Mouse (Mus musculus) ES-E14 (cell line): Measurements from ENCODE around the gene Sfxn1.

Source experiments
- CHD2 ChIP-seq: IDR thresholded peaks from 2 replicates; pipeline ENCODE4 v1.6.1; 2014; ENCODE audit warnings: mild to moderate bottlenecking, low read depth, low read length, inconsistent platforms
- HCFC1 ChIP-seq: IDR thresholded peaks from 2 replicates; pipeline ENCODE4 v1.6.1; 2012; ENCODE audit warnings: low read length, inconsistent platforms, borderline replicate concordance; ENCODE audit not compliant: insufficient read depth
- MAFK ChIP-seq: IDR thresholded peaks from 2 replicates; pipeline ENCODE4 v1.6.1; 2014; ENCODE audit warnings: mild to moderate bottlenecking, low read depth, low read length, inconsistent platforms; ENCODE audit not compliant: insufficient read depth
- ZNF384 ChIP-seq: IDR thresholded peaks from 2 replicates; pipeline ENCODE4 v1.6.1; 2012; ENCODE audit warnings: low read depth, low read length, inconsistent platforms

GRCm38 (mm10) chr13:54144624-54145023, 73.0 kb downstream of the Sfxn1 start:
- TF ChIP-seq MAFK, result no peak
- no peak for TF ChIP-seq CHD2
- TF ChIP-seq HCFC1, result no peak
- TF ChIP-seq ZNF384, result no peak
